Mouse (Mus musculus): ENCODE results near the gene Plb1. TPM values are rescaled to one million over a fixed set of nuclear protein-coding genes. Genes with fewer than 3 reads are reported as not detected.

Plb1 gene
- polyA plus RNA-seq, 1 experiment = not detected

GRCm38 (mm10) chr5:32378546-32378945 lies 146.0 kb downstream of the Plb1 start:
- H3K36me3 ChIP-seq (ENCODE audit: control insufficient read depth, insufficient read depth) = no peaks in the 10 kb centered on the region
- no peak overlapping the region for H3ac ChIP-seq (ENCODE audit: control insufficient read depth, insufficient read length, low read depth)
- TF ChIP-seq CTCF (IDR thresholded peaks at IDR 0.05; ENCODE audit: control insufficient read depth, insufficient read depth, insufficient read length) (no peak), MAX (IDR thresholded peaks at IDR 0.05) (no peak), USF1 (IDR thresholded peaks at IDR 0.05; ENCODE audit: low read depth) (no peak), CEBPB (IDR thresholded peaks at IDR 0.05; ENCODE audit: low read depth) (no peak), MYOD1 (IDR thresholded peaks at IDR 0.05; ENCODE audit: control insufficient read depth, insufficient read length, low read depth) (no peak)
- H3K79me3 ChIP-seq (ENCODE audit: low read depth) = no peaks in the 10 kb centered on the region
- no peak overlapping the region for H3K4me3 ChIP-seq (ENCODE audit: insufficient read depth, poor library complexity, severe bottlenecking)
- peaks cover 3% of the 10 kb centered on the region for H3K27me3 ChIP-seq (ENCODE audit: control insufficient read depth, insufficient read depth, insufficient read length)
- H3K79me2 ChIP-seq (ENCODE audit: control insufficient read depth, insufficient read depth) = no peaks in the 10 kb centered on the region

GRCm38 (mm10) chr5:32388656-32389055 lies 156.1 kb downstream of the Plb1 start:
- TF ChIP-seq CTCF (IDR thresholded peaks at IDR 0.05; ENCODE audit: control insufficient read depth, insufficient read depth, insufficient read length) = no peak
- TF ChIP-seq FOSL1 (IDR thresholded peaks at IDR 0.05; ENCODE audit: insufficient read depth, low read length, poor library complexity, severe bottlenecking) = no peak
- TF ChIP-seq MYOD1 (IDR thresholded peaks at IDR 0.05; ENCODE audit: control insufficient read depth, insufficient read length, low read depth) = no peak
- no peak for TF ChIP-seq MYOG (IDR thresholded peaks at IDR 0.05; ENCODE audit: control insufficient read depth, extremely low read depth, insufficient read length)
- no peak for TF ChIP-seq USF1 (IDR thresholded peaks at IDR 0.05; ENCODE audit: low read depth)
- TF ChIP-seq MAX (IDR thresholded peaks at IDR 0.05) = no peak
- no peak for TF ChIP-seq CEBPB (IDR thresholded peaks at IDR 0.05; ENCODE audit: low read depth)
- H3K36me3 ChIP-seq (ENCODE audit: control insufficient read depth, insufficient read depth) = no peaks in the 10 kb centered on the region
- H3K27me3 ChIP-seq (ENCODE audit: control insufficient read depth, insufficient read depth, insufficient read length) = no peaks in the 10 kb centered on the region
- no peaks in the 10 kb centered on the region for H3K79me3 ChIP-seq (ENCODE audit: low read depth)
- no peaks in the 10 kb centered on the region for H3K79me2 ChIP-seq (ENCODE audit: control insufficient read depth, insufficient read depth)
- H3K4me3 ChIP-seq (ENCODE audit: insufficient read depth, poor library complexity, severe bottlenecking) = no peak overlapping the region
- no peak overlapping the region for H3ac ChIP-seq (ENCODE audit: control insufficient read depth, insufficient read length, low read depth)

GRCm38 (mm10) chr5:32390295-32390694 lies 157.8 kb downstream of the Plb1 start:
- no peak overlapping the region for H3ac ChIP-seq (ENCODE audit: control insufficient read depth, insufficient read length, low read depth)
- TF ChIP-seq CEBPB (IDR thresholded peaks at IDR 0.05; ENCODE audit: low read depth) (no peak), MYOG (IDR thresholded peaks at IDR 0.05; ENCODE audit: control insufficient read depth, extremely low read depth, insufficient read length) (no peak), FOSL1 (IDR thresholded peaks at IDR 0.05; ENCODE audit: insufficient read depth, low read length, poor library complexity, severe bottlenecking) (no peak), MAX (IDR thresholded peaks at IDR 0.05) (no peak), CTCF (IDR thresholded peaks at IDR 0.05; ENCODE audit: control insufficient read depth, insufficient read depth, insufficient read length) (no peak), MYOD1 (IDR thresholded peaks at IDR 0.05; ENCODE audit: control insufficient read depth, insufficient read length, low read depth) (no peak), USF1 (IDR thresholded peaks at IDR 0.05; ENCODE audit: low read depth) (no peak)
- no peak overlapping the region for H3K4me3 ChIP-seq (ENCODE audit: insufficient read depth, poor library complexity, severe bottlenecking)
- H3K79me3 ChIP-seq (ENCODE audit: low read depth) = no peaks in the 10 kb centered on the region
- no peaks in the 10 kb centered on the region for H3K27me3 ChIP-seq (ENCODE audit: control insufficient read depth, insufficient read depth, insufficient read length)
- no peaks in the 10 kb centered on the region for H3K36me3 ChIP-seq (ENCODE audit: control insufficient read depth, insufficient read depth)
- no peaks in the 10 kb centered on the region for H3K79me2 ChIP-seq (ENCODE audit: control insufficient read depth, insufficient read depth)

GRCm38 (mm10) chr5:32392281-32392680 lies 159.8 kb downstream of the Plb1 start:
- H3K4me3 ChIP-seq (ENCODE audit: insufficient read depth, poor library complexity, severe bottlenecking) = no peak overlapping the region
- H3K79me2 ChIP-seq (ENCODE audit: control insufficient read depth, insufficient read depth) = no peaks in the 10 kb centered on the region
- TF ChIP-seq FOSL1 (IDR thresholded peaks at IDR 0.05; ENCODE audit: insufficient read depth, low read length, poor library complexity, severe bottlenecking) (no peak), USF1 (IDR thresholded peaks at IDR 0.05; ENCODE audit: low read depth) (no peak), MYOG (IDR thresholded peaks at IDR 0.05; ENCODE audit: control insufficient read depth, extremely low read depth, insufficient read length) (no peak), MAX (IDR thresholded peaks at IDR 0.05) (no peak), CTCF (IDR thresholded peaks at IDR 0.05; ENCODE audit: control insufficient read depth, insufficient read depth, insufficient read length) (no peak), CEBPB (IDR thresholded peaks at IDR 0.05; ENCODE audit: low read depth) (no peak), MYOD1 (IDR thresholded peaks at IDR 0.05; ENCODE audit: control insufficient read depth, insufficient read length, low read depth) (no peak)
- H3ac ChIP-seq (ENCODE audit: control insufficient read depth, insufficient read length, low read depth) = no peak overlapping the region
- no peaks in the 10 kb centered on the region for H3K79me3 ChIP-seq (ENCODE audit: low read depth)
- H3K36me3 ChIP-seq (ENCODE audit: control insufficient read depth, insufficient read depth) = no peaks in the 10 kb centered on the region
- no peaks in the 10 kb centered on the region for H3K27me3 ChIP-seq (ENCODE audit: control insufficient read depth, insufficient read depth, insufficient read length)

GRCm38 (mm10) chr5:32394586-32394985 lies 162.1 kb downstream of the Plb1 start:
- H3K27me3 ChIP-seq (ENCODE audit: control insufficient read depth, insufficient read depth, insufficient read length) = no peaks in the 10 kb centered on the region
- TF ChIP-seq MAX (IDR thresholded peaks at IDR 0.05) (no peak), CEBPB (IDR thresholded peaks at IDR 0.05; ENCODE audit: low read depth) (no peak), MYOG (IDR thresholded peaks at IDR 0.05; ENCODE audit: control insufficient read depth, extremely low read depth, insufficient read length) (no peak), USF1 (IDR thresholded peaks at IDR 0.05; ENCODE audit: low read depth) (no peak), MYOD1 (IDR thresholded peaks at IDR 0.05; ENCODE audit: control insufficient read depth, insufficient read length, low read depth) (no peak), CTCF (IDR thresholded peaks at IDR 0.05; ENCODE audit: control insufficient read depth, insufficient read depth, insufficient read length) (no peak), FOSL1 (IDR thresholded peaks at IDR 0.05; ENCODE audit: insufficient read depth, low read length, poor library complexity, severe bottlenecking) (no peak)
- no peak overlapping the region for H3ac ChIP-seq (ENCODE audit: control insufficient read depth, insufficient read length, low read depth)
- no peak overlapping the region for H3K4me3 ChIP-seq (ENCODE audit: insufficient read depth, poor library complexity, severe bottlenecking)
- no peaks in the 10 kb centered on the region for H3K79me2 ChIP-seq (ENCODE audit: control insufficient read depth, insufficient read depth)
- H3K79me3 ChIP-seq (ENCODE audit: low read depth) = no peaks in the 10 kb centered on the region
- no peaks in the 10 kb centered on the region for H3K36me3 ChIP-seq (ENCODE audit: control insufficient read depth, insufficient read depth)

Data from C2C12 (cell line).